Mouse (Mus musculus) c-Kit-positive CD71-positive TER-119-negative erythroid progenitor cells, embryonic 14.5 days (primary cell): ENCODE data around the gene Pla2g12b.
"Not testable (repeated sequence)": the region's sequence is repeated elsewhere in the genome, so short reads cannot be mapped to it uniquely, and the experiment has no call there.

Source experiments
- DNase-seq: peaks from one replicate; pipeline ENCODE4 v3.0.0-alpha.2; 2013; ENCODE audit warnings: low read depth

Gene Pla2g12b

DNA sequence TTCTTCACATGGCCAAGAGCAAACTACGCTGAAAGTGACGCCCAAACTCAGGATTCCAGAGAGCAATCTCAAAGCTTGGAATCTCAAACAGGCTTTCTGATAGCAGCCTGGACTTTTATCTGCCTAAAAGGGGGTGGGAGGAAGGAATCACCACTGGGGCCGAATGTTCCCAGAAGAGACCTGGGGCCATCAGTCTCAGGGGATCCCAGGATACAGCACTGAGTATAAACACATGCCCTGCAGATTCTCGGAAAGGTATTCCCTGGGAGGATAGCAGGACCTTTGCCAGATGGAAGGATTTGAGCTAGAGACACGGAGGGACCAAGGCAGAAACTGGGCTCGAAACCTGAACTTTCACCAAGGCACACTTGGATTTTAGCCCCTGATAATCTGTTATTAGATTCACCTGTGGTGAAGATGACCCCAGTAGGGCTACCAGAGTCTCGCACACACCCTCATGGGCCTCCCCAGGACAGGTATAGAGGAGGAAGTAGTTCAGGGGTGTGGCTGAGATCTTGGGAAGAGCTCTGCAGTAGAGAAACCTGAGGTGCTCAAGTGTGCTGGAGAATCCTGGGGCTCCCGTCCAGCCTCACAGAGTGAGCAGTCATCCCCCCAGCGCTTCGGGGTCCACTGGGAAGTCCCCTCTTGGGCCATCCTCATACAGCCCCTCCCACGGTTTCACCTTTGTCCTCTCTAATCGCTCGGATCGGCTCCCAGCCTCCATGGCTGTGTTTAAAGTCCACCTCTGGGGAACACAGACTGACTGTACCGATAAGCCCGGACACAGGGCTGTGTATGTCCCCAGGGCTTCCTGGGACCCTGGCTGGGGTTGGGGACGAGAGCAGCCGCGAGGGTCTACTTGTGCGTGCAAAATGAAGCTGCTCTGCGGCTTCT lies at the start of gene Pla2g12b:
Gene Pla2g12b (plus strand): TSS at position 762 of the 894 bp plus-strand sequence.
- no peak for DNase-seq

DNA sequence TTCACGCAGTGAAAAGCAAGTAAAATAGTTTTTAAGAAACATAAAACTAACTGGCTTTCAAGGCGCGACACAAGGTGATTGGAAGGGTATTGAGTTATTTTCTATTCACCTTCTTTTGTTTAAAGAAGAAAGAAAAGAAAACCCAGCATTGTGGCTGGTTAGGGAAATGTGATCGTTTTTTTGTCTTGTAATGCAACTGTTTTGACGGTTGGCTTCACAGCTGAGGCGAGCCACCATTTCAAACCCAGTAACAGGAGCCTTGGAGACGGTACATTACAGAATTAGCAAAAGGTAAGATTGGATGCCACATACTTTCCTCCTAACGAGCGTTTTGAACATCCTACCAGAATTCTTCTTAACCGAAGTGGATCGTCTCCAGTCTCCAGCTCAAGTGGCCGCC lies 49.3 kb upstream of the Pla2g12b start:
- no peak for DNase-seq

DNA sequence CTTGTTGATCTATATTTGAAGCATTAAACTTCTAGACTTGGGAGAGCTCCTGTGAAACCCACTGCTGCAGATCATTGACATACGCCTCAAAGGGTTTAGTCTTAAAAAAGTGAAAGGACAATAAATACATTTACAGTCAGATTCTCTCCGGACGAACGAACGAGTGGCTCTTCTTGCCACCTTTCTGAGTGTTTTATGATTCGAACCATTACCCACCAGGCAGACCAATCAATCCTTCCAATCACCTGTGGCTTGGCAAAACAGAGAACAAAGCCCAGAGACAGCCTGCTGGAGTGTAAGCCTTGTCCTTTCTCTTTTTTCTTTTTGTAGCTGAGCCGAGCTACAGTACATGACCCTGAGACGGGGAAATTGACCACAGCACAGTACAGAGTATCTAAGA lies 48.4 kb upstream of the Pla2g12b start:
- DNase-seq = no peak

DNA sequence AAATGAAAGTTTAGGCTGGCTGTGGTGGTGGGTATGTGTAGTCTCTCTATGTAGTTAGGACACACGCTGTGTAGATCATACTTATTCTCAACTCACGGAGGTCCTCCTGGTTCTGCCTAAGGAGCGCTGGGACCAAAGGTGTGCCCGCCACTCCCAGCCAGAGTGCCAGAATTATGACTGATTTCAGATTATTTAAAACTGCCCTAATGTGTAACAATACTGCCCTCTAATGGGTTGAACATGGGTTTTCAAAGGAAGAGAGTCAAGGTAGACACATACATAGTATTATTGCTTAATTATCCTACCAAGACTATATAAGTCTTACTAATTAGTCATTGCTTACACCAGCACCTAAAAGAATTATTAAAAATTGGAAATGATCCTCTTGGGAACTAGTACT lies 44.7 kb upstream of the Pla2g12b start:
- no peak for DNase-seq

DNA sequence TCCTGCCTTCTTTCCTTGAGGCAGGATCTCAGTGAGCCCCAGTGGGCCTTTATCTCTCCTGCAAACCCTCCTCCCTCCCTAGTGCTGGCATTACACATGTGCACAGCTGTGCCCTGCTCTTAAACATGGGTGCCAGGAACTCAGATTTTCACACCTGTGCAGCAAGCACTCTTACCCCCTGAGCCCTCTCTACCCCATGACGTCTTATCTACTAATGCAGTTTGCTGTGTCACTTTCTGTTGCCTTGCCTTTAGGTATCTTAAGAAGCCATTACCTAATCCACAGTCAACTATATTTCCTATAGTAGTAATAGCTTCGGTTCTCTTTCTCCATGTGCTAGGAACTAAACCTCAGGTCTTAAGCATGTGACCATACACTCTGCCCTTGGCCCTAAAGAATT lies 40.3 kb upstream of the Pla2g12b start:
- no peak for DNase-seq

DNA sequence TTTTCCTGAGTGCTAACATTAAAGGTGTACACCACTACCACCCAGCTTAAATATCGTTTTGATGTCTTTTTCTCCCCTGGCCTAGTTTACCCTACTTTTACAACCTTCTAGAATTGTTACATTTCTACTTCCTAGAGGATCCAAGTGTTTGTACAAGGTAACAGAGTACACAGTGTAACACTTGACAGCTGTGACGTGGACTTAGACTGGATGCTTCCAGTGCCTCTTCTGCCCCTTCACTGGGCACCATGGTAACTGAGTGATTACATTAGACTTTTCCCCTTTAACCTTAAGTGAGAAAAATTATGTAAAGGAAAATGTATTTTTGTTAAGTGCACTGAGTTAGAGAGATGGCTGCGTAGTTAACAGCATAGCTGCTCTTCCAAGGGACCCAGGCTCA lies 38.9 kb upstream of the Pla2g12b start:
- no peak for DNase-seq

DNA sequence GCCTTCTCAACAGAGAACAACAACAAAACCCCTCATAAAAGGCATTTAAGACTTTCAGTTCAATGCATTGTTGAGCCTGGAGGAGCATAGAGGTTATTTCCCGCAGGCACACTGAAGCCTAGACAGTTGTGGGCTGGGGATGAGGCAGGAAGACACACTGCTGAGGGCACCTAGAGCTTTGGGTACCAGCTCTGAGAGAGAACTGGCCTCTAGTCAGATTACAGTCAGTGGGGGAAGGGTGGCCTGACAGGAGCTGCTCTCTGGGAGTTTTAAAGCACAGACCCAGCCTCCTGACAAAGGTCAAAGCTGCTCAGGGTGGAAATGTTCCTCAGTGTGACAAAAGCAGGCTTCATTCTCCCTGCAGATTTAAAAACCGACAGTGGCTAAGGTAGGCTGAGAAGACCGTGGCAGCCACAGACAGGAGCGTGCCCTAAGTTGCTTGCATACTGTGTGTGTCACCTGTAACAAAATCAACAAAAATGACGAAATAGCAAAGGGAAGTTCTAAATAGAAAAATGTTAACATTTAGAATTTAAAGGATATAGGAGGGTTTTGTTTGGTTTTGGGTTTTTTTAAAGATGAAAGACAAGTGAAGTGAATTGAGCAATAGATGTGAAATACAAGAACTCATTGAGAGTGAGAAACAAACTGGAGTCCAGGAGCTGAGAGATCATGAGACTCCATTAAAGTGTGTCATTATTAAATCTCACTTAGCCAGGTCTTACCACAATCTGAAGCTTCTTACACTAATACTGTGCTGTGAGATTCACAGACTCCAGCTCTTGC lies 37.5 kb upstream of the Pla2g12b start:
- no peak for DNase-seq

DNA sequence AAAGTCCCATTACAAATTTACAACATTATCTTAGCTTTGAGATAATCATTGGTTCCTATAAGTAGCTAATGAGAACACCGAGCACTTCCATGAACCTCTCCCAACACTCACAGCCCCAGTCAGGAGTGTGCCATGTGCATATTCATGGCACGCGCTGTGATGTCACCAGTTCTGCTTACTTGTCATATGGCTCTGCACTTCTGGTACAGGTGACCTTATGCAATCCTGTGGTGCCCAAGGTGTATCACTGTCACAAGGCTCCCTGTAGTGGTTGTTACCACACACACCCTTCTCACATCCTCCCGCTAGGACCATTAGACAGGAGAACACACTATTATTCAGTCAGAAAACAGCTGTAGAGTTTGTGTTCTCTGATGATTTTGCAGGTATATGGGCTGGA lies 36.7 kb upstream of the Pla2g12b start:
- DNase-seq = no peak

DNA sequence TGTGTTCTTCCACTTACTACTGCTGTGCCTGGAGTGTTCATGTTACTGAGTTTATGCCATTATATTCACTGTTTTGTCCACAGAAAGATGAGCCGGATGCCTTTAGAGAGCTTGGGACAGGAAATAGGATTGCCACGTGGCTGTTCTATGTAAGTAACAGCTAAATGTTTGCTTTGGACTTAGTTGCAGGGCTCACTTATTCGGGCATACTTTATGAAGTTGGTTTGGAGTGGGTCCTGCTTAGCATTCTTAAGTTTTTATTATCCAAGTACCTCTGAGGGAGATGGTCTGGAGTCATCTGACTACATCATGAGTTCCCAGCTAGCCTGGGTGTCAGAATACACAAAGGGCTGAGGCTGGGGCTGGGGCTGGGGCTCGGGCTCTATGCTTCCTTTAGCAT lies 36.3 kb upstream of the Pla2g12b start:
- DNase-seq = no peak

DNA sequence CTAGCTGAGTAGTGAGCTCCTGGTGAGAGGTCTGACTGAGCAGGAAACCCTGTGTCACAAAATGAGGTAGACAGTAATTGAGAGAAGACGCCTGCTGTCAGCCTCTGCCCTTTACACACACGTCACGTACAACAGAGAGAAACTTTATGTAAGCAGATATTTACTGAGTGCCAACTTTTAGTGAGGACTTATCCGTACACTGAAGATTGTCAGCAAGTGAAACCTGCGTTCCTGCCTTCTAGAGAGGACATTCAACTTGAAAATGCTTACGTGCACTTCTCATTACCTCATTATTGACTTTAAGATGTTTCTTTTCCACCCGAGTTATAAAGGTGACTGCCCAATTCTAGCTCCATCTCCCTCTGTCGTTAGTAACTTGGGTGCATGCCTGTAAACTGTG lies 34.7 kb upstream of the Pla2g12b start:
- no peak for DNase-seq

DNA sequence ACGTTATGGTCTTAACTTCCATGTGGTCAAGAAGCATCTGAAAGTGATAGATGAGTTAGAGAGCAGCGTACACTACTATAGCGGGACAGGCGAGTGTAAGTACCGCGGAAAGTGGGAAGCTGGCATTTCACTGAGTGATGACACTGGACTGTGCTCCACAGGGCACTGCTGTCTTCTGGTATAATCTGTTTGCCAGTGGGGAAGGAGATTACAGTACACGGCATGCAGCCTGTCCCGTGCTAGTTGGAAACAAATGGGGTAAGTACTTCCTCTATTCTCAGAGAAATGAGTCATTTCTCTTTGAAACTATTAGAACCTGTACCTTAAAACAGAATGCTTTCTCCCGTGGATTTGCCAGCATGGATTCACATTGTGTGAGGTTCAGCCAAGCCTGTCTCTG lies 34.0 kb upstream of the Pla2g12b start:
- no peak for DNase-seq

DNA sequence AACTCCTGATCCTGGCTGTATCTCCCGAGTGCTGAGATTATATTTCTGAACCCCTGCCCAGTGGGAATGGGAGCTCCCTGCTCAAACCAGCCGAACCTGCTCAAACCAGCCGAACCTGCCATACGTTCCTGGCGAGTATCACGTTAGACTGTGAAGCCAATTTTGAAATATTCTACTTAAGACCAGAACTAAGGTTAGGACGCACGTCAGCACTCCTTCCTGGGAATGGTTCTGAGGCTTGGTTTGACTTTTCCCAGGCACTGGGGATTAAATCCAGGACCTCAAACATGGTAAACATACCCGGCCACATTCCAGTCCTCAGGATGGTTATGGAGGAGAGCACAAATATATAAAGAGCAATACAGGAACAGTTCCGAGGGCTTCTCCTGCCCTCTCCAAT lies 25.6 kb upstream of the Pla2g12b start:
- no peak for DNase-seq

DNA sequence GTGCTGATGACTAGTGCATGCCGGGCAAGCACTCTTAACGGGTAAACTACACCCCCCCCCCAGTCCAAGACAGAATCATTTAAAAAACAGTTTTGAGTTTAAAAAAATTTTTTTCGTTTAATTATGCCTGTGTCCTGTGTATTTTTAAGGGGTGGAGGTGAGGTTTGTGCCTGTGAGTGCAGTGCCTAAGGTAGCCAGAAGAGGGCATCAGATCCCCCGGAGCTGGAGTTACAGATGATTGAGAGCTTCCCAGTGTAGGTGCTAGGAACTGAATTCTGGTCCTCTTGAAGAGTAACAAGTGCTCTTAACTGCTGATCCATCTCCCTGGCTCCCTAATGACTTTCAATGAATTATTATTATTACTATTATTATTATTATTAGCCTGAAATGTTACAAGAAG lies 24.7 kb upstream of the Pla2g12b start:
- DNase-seq = no peak

DNA sequence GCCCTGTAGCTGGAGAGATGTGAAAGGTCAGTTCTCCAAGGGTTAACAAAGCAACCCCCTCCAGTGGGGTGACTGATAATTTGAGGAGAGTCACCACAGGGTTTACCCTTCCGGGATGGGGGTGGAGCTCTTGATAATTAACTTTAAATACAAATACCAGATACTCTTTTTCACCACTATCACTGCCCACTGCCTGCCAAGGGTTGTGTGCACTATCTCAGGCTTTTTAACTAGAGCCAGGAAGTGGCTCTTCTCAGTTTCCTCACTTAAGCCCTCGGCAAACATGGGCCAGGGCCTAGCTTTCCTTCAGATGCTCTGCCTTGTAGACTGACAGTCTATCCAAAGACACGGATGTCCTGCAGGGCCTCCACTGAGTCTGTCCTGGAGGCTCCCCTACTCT lies 23.5 kb upstream of the Pla2g12b start:
- DNase-seq = no peak

DNA sequence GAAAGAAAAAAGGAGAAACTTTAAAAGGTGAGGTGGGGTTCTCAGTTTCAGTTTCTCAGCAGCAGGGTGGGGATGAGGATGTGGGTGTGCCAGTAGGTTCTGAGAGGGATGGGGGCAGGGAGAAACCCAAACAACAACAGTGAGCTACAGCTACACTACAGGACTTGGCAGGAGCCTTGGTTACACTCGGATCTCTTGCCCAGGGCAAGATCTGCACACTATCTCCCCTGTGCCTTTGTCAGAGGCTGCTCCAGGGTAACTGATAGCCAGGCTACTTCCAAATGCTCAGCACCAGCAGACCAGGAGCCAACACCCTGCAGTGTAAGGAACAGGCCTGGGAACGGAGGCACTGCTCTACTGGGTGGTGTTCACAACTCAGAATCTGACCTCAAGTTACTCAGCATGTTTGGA lies 23.0 kb upstream of the Pla2g12b start:
- DNase-seq = peak; percentile 31

DNA sequence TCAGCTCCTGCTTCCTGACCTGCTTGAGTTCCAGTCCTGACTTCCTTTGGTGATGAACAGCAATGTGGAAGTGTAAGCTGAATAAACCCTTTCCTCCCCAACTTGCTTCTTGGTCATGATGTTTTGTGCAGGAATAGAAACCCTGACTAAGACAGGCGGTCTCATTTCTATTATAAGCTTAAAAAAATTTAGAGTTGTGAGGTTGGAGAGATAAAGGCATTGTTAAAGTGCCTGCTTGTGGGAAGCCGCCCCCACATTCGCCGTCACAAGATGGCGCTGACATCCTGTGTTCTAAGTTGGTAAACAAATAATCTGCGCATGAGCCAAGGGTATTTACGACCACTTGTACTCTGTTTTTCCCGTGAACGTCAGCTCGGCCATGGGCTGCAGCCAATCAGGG lies 21.9 kb upstream of the Pla2g12b start:
- DNase-seq = peak; percentile 29

DNA sequence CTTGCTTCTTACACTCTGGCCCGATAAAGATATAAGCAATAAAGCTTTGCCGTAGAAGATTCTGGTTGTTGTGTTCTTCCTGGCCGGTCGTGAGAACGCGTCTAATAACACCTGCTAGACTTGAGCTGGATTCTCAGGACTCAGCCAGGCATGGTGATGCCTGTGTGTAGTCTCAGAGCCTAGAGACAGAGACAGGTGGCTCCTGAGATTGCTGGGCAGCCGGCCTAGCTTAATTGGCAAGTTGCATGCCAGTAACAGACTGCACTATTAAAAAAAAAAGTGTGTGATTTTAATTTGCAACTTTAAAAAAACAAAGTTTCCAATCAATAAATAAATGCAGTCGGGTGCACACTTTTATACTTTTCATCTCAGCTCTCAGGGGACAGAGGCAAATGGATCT lies 16.5 kb upstream of the Pla2g12b start:
- no peak for DNase-seq

DNA sequence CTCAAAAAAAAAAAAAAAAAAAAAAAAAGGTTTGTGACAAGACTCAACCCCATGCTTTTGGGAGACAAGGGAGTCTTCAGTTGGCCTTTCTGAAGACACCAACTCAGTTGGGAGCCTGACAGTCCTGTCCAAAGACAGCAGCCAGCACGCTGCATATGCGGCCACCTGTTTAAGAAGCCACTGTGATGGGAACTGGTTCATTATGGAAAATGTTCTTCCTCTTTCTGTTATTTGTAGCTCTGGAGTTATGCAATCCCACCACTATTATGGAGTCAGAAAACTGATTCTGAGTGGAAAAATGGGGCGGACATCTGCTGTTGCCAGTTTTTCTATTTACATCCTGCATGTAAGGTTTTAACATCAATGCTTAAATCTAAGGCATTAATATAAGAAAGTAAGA lies 13.8 kb upstream of the Pla2g12b start:
- no peak for DNase-seq

DNA sequence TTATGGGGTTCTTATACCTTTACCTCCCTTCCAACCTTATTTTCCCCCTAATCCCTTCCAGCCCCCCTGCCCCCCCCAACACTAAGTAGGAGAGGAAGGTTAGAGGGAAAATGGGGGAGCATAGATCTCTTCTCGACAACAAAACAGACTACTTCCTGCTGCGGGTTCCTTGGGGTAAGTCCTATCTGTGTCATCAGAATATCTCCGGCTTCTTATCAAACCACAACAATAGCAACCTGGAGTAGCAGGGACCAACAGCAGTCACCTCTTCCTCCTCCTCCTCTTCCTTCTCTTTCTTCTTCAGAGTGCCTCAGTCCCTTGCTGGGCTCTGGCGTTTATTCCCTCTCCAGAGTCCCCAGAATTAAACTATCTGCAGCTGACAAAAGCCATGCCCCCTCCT lies 11.6 kb upstream of the Pla2g12b start:
- no peak for DNase-seq

DNA sequence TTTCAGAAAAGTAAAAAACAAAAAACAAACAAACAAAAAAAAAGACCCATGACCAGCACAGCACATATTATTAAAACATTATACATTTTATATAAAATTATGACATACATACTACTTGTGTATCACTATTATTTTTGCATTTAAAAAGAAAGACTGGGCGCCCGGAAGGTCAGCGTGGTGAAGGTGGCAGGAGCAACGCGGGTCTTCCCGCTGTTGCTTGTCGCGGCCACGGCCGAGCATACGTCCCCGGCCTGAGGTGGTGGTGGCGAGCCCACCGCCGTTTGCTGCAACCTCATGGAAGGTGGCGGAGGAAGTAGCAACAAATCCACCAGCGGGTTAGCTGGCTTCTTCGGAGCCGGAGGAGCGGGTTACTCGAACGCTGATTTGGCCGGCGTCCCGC lies 8.0 kb upstream of the Pla2g12b start, which contains the start of gene Gm10273:
Gene Gm10273 (plus strand): TSS at position 172 of the 400 bp plus-strand sequence.
- not testable (repeated sequence) for DNase-seq

DNA sequence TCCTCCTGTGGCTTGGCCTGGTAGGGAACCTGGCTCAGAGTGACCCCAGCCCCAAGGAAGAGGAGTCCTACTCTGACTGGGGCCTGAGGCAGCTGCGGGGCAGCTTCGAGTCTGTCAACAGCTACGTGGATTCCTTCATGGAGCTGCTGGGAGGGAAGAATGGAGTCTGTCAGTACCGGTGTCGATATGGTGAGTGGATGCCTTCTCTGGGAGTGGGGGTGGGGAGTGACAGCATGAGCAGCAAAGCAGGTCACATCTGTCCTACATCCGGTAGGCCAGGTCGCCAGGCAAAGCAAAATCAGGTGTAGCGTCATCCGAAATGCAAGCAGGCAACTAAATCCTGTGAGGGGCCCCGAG lies 311 bp downstream of the Pla2g12b start:
- DNase-seq = no peak

DNA sequence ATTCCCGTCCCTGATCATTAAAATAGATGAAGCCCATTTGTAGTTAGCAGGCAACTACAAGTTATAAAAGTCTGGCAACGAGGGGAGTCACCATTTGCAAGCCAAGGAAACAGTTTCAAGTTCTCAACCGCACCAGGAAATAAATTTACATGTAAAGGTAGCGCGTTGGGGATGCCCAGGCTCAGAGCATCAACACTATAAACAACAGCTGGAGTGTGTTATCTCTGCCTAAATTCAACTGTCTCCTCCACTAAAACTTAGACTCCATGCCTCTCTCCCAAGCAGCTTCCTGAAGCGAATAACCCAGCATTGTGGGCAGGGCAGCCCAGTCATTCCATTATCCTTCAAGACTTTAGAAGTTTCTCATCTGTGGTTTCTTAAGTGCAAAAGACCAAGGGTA lies 5.0 kb downstream of the Pla2g12b start:
- no peak for DNase-seq

DNA sequence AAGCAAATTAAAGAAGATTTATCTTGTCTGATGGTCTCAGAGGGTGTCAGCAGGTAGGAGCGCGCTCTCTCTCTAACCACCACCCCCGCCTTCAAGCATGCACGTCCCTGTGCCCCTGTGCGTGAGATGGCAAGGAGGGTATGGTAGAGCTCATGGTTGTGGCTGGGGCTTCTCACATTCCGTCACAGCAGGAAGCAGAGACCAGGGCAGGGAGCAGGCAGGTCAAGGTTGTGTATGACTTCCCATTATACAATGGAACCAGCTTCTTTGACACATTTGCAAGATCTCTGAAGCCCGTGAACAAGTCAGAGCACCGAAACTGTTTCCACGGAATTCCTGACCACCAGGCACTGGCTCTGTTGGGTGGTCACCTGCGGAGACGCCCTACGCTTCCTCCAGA lies 6.8 kb downstream of the Pla2g12b start:
- DNase-seq = no peak
